In genomic region chr16:43575507-43575906, GRCm38 (mm10) we compare ENCODE assay signal across 10 mouse cellular contexts.
DNase-seq lines count a peak whose midpoint lies in the region; ATAC-seq and TF ChIP-seq lines count a peak whose summit lies in the region.
"Had no signal": no experiment of that assay in that cellular context is flagged by ENCODE, and none has a peak within 500 bp of the region (broad histone marks: within the 10 kb centered on the region; RNA-seq: fewer than 3 reads in every experiment).

No protein-coding gene starts in this region.

- TF ChIP-seq EP300 in liver, postnatal 0 days (IDR thresholded peaks at IDR 0.05; ENCODE audit: low read depth) = no peak

- no peak for DNase-seq in gastrocnemius, adult 2 months
- DNase-seq in gastrocnemius, postnatal 4 days (ENCODE audit: low spot score in 2 of 2) = no peak
- DNase-seq in neural tube, embryonic 11.5 days (ENCODE audit: low spot score) = no peak
- DNase-seq in neural tube, embryonic 10.5 days (ENCODE audit: extremely low spot score, low spot score) = no peak
- no peak for DNase-seq in urinary bladder, postnatal 14 days (ENCODE audit: low spot score)
- no peak for DNase-seq in thymus, postnatal 25 days
- no peak for DNase-seq in liver, postnatal 0 days
- DNase-seq: gastrocnemius, postnatal 25 days had no signal

- 0 out of 2 replicates have a peak, but pooled peaks cover 4% of the 10 kb centered on the region for H3K4me1 ChIP-seq in neural tube, embryonic 11.5 days (ENCODE audit: control insufficient read depth, insufficient read depth, low read length)
- peaks cover 41% of the 10 kb centered on the region for H3K4me1 ChIP-seq in hindbrain, embryonic 13.5 days (replicated peaks)
- 0 out of 2 replicates have a peak, but pooled peaks cover 6% of the 10 kb centered on the region for H3K4me1 ChIP-seq in liver, postnatal 0 days (ENCODE audit: insufficient read depth)

- H3K36me3 ChIP-seq in neural tube, embryonic 11.5 days (ENCODE audit: control insufficient read depth, insufficient read depth, low read length) = no peaks in the 10 kb centered on the region; the same call in 1 of the 2 replicates
- peaks cover 28% of the 10 kb centered on the region for H3K36me3 ChIP-seq in hindbrain, embryonic 13.5 days
- no peaks in the 10 kb centered on the region for H3K36me3 ChIP-seq in liver, postnatal 0 days (replicated peaks; ENCODE audit: insufficient read depth, low read length)
- H3K36me3 ChIP-seq: limb, embryonic 15.5 days had no signal

- H3K9ac ChIP-seq in neural tube, embryonic 11.5 days (ENCODE audit: low read length) = no peak overlapping the region
- H3K9ac ChIP-seq in hindbrain, embryonic 13.5 days = peak overlapping the region; percentile 53
- H3K9ac ChIP-seq in liver, postnatal 0 days (replicated peaks) = no peak overlapping the region
- H3K9ac ChIP-seq: limb, embryonic 15.5 days had no signal

- no peak for ATAC-seq in neural tube, embryonic 11.5 days (ENCODE audit: insufficient read depth, low FRiP score, low TSS enrichment)
- peak; percentile 26; the same call in 1 of the 2 replicates for ATAC-seq in hindbrain, embryonic 13.5 days (ENCODE audit: low FRiP score)
- no peak for ATAC-seq in liver, postnatal 0 days

- H3K27me3 ChIP-seq in neural tube, embryonic 11.5 days (ENCODE audit: control insufficient read depth, insufficient read depth, low read length) = no peaks in the 10 kb centered on the region
- no peaks in the 10 kb centered on the region for H3K27me3 ChIP-seq in hindbrain, embryonic 13.5 days
- no peaks in the 10 kb centered on the region for H3K27me3 ChIP-seq in liver, postnatal 0 days (ENCODE audit: insufficient read depth, low read length)
- H3K27me3 ChIP-seq: limb, embryonic 15.5 days had no signal

- intact Hi-C loops in gastrocnemius, adult 2 months (cut with DNase I) = loop anchor here (5.0 kb wide), 2 partner anchors 38 to 188 kb away; no protein-coding TSS in a partner anchor

- H3K9me3 ChIP-seq in neural tube, embryonic 11.5 days (ENCODE audit: control insufficient read depth, low read length) = no peaks in the 10 kb centered on the region
- no peaks in the 10 kb centered on the region for H3K9me3 ChIP-seq in hindbrain, embryonic 13.5 days
- H3K9me3 ChIP-seq in liver, postnatal 0 days (ENCODE audit: low read length) = no peaks in the 10 kb centered on the region
- H3K9me3 ChIP-seq: limb, embryonic 15.5 days had no signal

- H3K4me2 ChIP-seq in neural tube, embryonic 11.5 days (ENCODE audit: low read depth) = no peak overlapping the region
- H3K4me2 ChIP-seq in hindbrain, embryonic 13.5 days = no peak overlapping the region
- no peak overlapping the region for H3K4me2 ChIP-seq in liver, postnatal 0 days (ENCODE audit: low read depth, low read length)
- H3K4me2 ChIP-seq: limb, embryonic 15.5 days had no signal

- WGBS in neural tube, embryonic 11.5 days = 48% methylated on average over 9 of the region's 9 CpGs
- WGBS in hindbrain, embryonic 13.5 days = 44% methylated on average over 9 of the region's 9 CpGs
- 55% methylated on average over 9 of the region's 9 CpGs for WGBS in liver, postnatal 0 days (ENCODE audit: insufficient replicate concordance)

- H3K27ac ChIP-seq in gastrocnemius, adult 2 months = peak overlapping the region; percentile 86
- H3K27ac ChIP-seq in neural tube, embryonic 11.5 days (ENCODE audit: low read depth, low read length) = 0 out of 2 replicates have a peak overlapping the region, but pooled peaks have one; percentile 27
- H3K27ac ChIP-seq in hindbrain, embryonic 13.5 days = peak overlapping the region; percentile 60
- no peak overlapping the region for H3K27ac ChIP-seq in liver, postnatal 0 days (ENCODE audit: low read depth)
- H3K27ac ChIP-seq: limb, embryonic 15.5 days had no signal

- no peak overlapping the region for H3K4me3 ChIP-seq in gastrocnemius, adult 2 months
- H3K4me3 ChIP-seq in neural tube, embryonic 11.5 days (ENCODE audit: low read depth, low read length) = no peak overlapping the region
- no peak overlapping the region for H3K4me3 ChIP-seq in hindbrain, embryonic 13.5 days
- no peak overlapping the region for H3K4me3 ChIP-seq in liver, postnatal 0 days (ENCODE audit: low read depth, low read length)
- H3K4me3 ChIP-seq: limb, embryonic 15.5 days had no signal

- TF ChIP-seq CTCF in gastrocnemius, adult 2 months (IDR thresholded peaks at IDR 0.05) = no peak
- no peak for TF ChIP-seq CTCF in liver, postnatal 0 days (IDR thresholded peaks at IDR 0.05; ENCODE audit: low read depth)
